ENCODE assay signal across 24 mouse cellular contexts in the genomic region with DNA sequence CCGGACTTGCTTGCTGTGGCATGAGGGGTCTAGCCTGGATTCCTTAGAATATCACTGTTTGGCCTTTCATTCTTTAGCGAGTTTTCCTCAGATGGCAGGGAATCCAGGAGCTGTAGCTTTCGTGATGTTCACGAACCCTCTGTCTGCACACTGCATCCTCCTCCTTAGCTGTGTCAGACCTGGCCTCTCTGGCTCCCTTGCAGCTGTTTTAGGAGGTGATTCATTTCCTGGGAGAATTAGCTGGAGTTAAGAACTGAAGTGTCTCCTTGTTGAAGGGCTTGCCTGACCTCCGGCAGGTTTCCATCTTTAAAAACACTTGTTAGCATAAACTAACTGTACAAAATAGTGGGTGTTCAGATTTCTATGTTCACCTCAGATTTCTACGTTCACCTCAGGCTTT. TPM values are rescaled to one million over a fixed set of nuclear protein-coding genes. Genes with fewer than 3 reads are reported as not detected.
DNase-seq lines count a peak whose midpoint lies in the region; ATAC-seq lines count a peak whose summit lies in the region.
"Had no signal": no experiment of that assay in that cellular context is flagged by ENCODE, and none has a peak within 500 bp of the region (broad histone marks: within the 10 kb centered on the region; RNA-seq: fewer than 3 reads in every experiment).

No protein-coding gene starts in this region.

- H3K36me3 ChIP-seq in heart, embryonic 13.5 days, result peaks cover 5% of the 10 kb centered on the region; the same call in 1 of the 2 replicates
- H3K36me3 ChIP-seq in heart, embryonic 12.5 days, result no peaks in the 10 kb centered on the region
- H3K36me3 ChIP-seq in limb, embryonic 10.5 days, result peaks cover 3% of the 10 kb centered on the region; the same call in 1 of the 2 replicates
- H3K36me3 ChIP-seq in liver, embryonic 12.5 days, result peaks cover 2% of the 10 kb centered on the region; the same call in 1 of the 2 replicates
- no peaks in the 10 kb centered on the region for H3K36me3 ChIP-seq in liver, embryonic 11.5 days (ENCODE audit: control insufficient read depth, insufficient read depth, low read length)
- H3K36me3 ChIP-seq: embryonic facial prominence, embryonic 12.5 days; neural tube, embryonic 12.5 days had no signal

- H3K9me3 ChIP-seq in heart, embryonic 13.5 days, result no peaks in the 10 kb centered on the region
- no peaks in the 10 kb centered on the region for H3K9me3 ChIP-seq in heart, embryonic 12.5 days (replicated peaks)
- H3K9me3 ChIP-seq in limb, embryonic 10.5 days (replicated peaks), result no peaks in the 10 kb centered on the region
- no peaks in the 10 kb centered on the region for H3K9me3 ChIP-seq in liver, embryonic 12.5 days (replicated peaks)
- H3K9me3 ChIP-seq in liver, embryonic 11.5 days (ENCODE audit: control insufficient read depth, low read length), result no peaks in the 10 kb centered on the region
- H3K9me3 ChIP-seq: embryonic facial prominence, embryonic 12.5 days; neural tube, embryonic 12.5 days had no signal

- no peak for ATAC-seq in heart, embryonic 13.5 days (ENCODE audit: extremely low read depth, insufficient number of reproducible peaks, low FRiP score, low TSS enrichment)
- no peak for ATAC-seq in heart, embryonic 12.5 days (ENCODE audit: insufficient number of reproducible peaks, low FRiP score)
- no peak for ATAC-seq in liver, embryonic 12.5 days
- ATAC-seq in liver, embryonic 11.5 days (replicated peaks; ENCODE audit: low FRiP score), result no peak
- ATAC-seq: forebrain, postnatal 0 days; intestine, postnatal 0 days; midbrain, embryonic 16.5 days had no signal

- H3K9ac ChIP-seq in heart, embryonic 13.5 days, result 0 out of 2 replicates have a peak overlapping the region, but pooled peaks have one; percentile 11
- H3K9ac ChIP-seq in heart, embryonic 12.5 days, result no peak overlapping the region
- H3K9ac ChIP-seq in liver, embryonic 12.5 days, result no peak overlapping the region
- H3K9ac ChIP-seq in liver, embryonic 11.5 days (ENCODE audit: low read depth, low read length), result no peak overlapping the region
- H3K9ac ChIP-seq: embryonic facial prominence, embryonic 12.5 days; forebrain, postnatal 0 days; hindbrain, embryonic 14.5 days; liver, embryonic 14.5 days; neural tube, embryonic 12.5 days had no signal

- no peak overlapping the region for H3K4me3 ChIP-seq in heart, embryonic 13.5 days
- H3K4me3 ChIP-seq in heart, embryonic 12.5 days, result no peak overlapping the region
- H3K4me3 ChIP-seq in limb, embryonic 10.5 days, result no peak overlapping the region
- H3K4me3 ChIP-seq in liver, embryonic 12.5 days, result no peak overlapping the region
- no peak overlapping the region for H3K4me3 ChIP-seq in liver, embryonic 11.5 days (ENCODE audit: low read depth, low read length)
- H3K4me3 ChIP-seq: embryonic facial prominence, embryonic 12.5 days; neural tube, embryonic 12.5 days had no signal

- H3K27me3 ChIP-seq in heart, embryonic 13.5 days (replicated peaks), result no peaks in the 10 kb centered on the region
- no peaks in the 10 kb centered on the region for H3K27me3 ChIP-seq in heart, embryonic 12.5 days (replicated peaks)
- no peaks in the 10 kb centered on the region for H3K27me3 ChIP-seq in limb, embryonic 10.5 days (ENCODE audit: low read depth, poor library complexity, severe bottlenecking)
- H3K27me3 ChIP-seq in liver, embryonic 12.5 days (replicated peaks), result no peaks in the 10 kb centered on the region
- H3K27me3 ChIP-seq in liver, embryonic 11.5 days (replicated peaks; ENCODE audit: control insufficient read depth, insufficient read depth, low read length), result no peaks in the 10 kb centered on the region
- H3K27me3 ChIP-seq: embryonic facial prominence, embryonic 12.5 days; neural tube, embryonic 12.5 days had no signal

- H3K4me2 ChIP-seq in heart, embryonic 13.5 days, result no peak overlapping the region
- H3K4me2 ChIP-seq in heart, embryonic 12.5 days, result no peak overlapping the region
- no peak overlapping the region for H3K4me2 ChIP-seq in liver, embryonic 12.5 days
- no peak overlapping the region for H3K4me2 ChIP-seq in liver, embryonic 11.5 days
- H3K4me2 ChIP-seq: embryonic facial prominence, embryonic 12.5 days; hindbrain, embryonic 14.5 days; midbrain, embryonic 11.5 days; neural tube, embryonic 12.5 days had no signal

- peak; percentile 62 for DNase-seq in MN1 (ENCODE audit: low spot score)
- no peak for DNase-seq in limb, embryonic 10.5 days (ENCODE audit: low spot score)
- no peak for DNase-seq in liver, embryonic 11.5 days (ENCODE audit: low spot score)
- no peak for DNase-seq in right cerebral cortex, postnatal 4 days
- DNase-seq: adrenal gland, postnatal 25 days; cerebellum, adult 8-10 months; cerebellum, postnatal 25 days; forebrain, postnatal 0 days; gastrocnemius, postnatal 10 days; heart, postnatal 10 days; kidney, adult 9 months; kidney, postnatal 14 days; lung, adult 2 months; lung, postnatal 10 days had no signal

- 77% methylated on average over 6 of the region's 6 CpGs for WGBS in heart, embryonic 13.5 days
- WGBS in heart, embryonic 12.5 days, result 79% methylated on average over 6 of the region's 6 CpGs
- WGBS in limb, embryonic 10.5 days, result 86% methylated on average over 6 of the region's 6 CpGs
- WGBS in liver, embryonic 12.5 days (ENCODE audit: insufficient replicate concordance), result 74% methylated on average over 6 of the region's 6 CpGs
- WGBS in liver, embryonic 11.5 days, result 87% methylated on average over 6 of the region's 6 CpGs

- H3K27ac ChIP-seq in heart, embryonic 13.5 days (replicated peaks), result no peak overlapping the region
- H3K27ac ChIP-seq in heart, embryonic 12.5 days (ENCODE audit: poor library complexity, severe bottlenecking), result no peak overlapping the region
- H3K27ac ChIP-seq in limb, embryonic 10.5 days, result peak overlapping the region; percentile 4; the same call in 1 of the 2 replicates
- no peak overlapping the region for H3K27ac ChIP-seq in liver, embryonic 12.5 days
- H3K27ac ChIP-seq in liver, embryonic 11.5 days (ENCODE audit: low read depth, low read length), result no peak overlapping the region
- H3K27ac ChIP-seq: embryonic facial prominence, embryonic 12.5 days; hindbrain, embryonic 14.5 days; liver, embryonic 14.5 days; neural tube, embryonic 12.5 days had no signal

- peaks cover 76% of the 10 kb centered on the region for H3K4me1 ChIP-seq in heart, embryonic 13.5 days
- H3K4me1 ChIP-seq in heart, embryonic 12.5 days (replicated peaks), result peaks cover 61% of the 10 kb centered on the region
- H3K4me1 ChIP-seq in limb, embryonic 10.5 days, result peaks cover 40% of the 10 kb centered on the region
- peaks cover 76% of the 10 kb centered on the region for H3K4me1 ChIP-seq in liver, embryonic 12.5 days
- H3K4me1 ChIP-seq in liver, embryonic 11.5 days (replicated peaks; ENCODE audit: control insufficient read depth, insufficient read depth, low read length), result peaks cover 39% of the 10 kb centered on the region

RNA-seq across cellular contexts. Expression of gene Galnt2, which starts 22.7 kb away (rescaled TPM):
- polyA plus RNA-seq in heart, embryonic 13.5 days (2015; fragmentation: Nextera tagmentation; extraction: Ambion mirVana), result 42.8 and 47.2 TPM in 2 replicates
- 77.9 and 80.9 TPM in 2 replicates for polyA plus RNA-seq in heart, embryonic 12.5 days (2016; fragmentation: Nextera tagmentation; extraction: Ambion mirVana)
- 35.0 and 43.7 TPM in 2 replicates for polyA plus RNA-seq in limb, embryonic 10.5 days (2016; fragmentation: Nextera tagmentation; extraction: Ambion mirVana)
- polyA plus RNA-seq in liver, embryonic 12.5 days (2016; fragmentation: Nextera tagmentation; extraction: Ambion mirVana), result 36.6 and 37.5 TPM in 2 replicates
- 46.6 and 48.6 TPM in 2 replicates for polyA plus RNA-seq in liver, embryonic 11.5 days (2014; fragmentation: Nextera tagmentation; extraction: Ambion mirVana)
